Mouse (Mus musculus) neural tube, embryonic 14.5 days (tissue): Measurements from ENCODE around the gene Rbm15. TPM values are rescaled to one million over a fixed set of nuclear protein-coding genes. Genes with fewer than 3 reads are reported as not detected.

Experiments
- ATAC-seq: fragments of 200-750 bp; cut with Nextera tagmentation; 2 replicates; pipeline ENCODE4 v1.8.0; 2017; ENCODE audit warnings: low read depth, mild to moderate bottlenecking, moderate TSS enrichment, moderate library complexity
- H3K27ac ChIP-seq: fragments of 300-500 bp; sonication (generic); 2 replicates; pipeline ENCODE4 v1.5.1; 2014; ENCODE audit warnings: low read depth, mild to moderate bottlenecking, control low read depth, low read length, moderate library complexity, mixed read lengths
- H3K27me3 ChIP-seq: fragments of 300-500 bp; sonication (generic); 2 replicates; pipeline ENCODE4 v1.6.1; 2014; ENCODE audit warnings: low read length; ENCODE audit not compliant: control insufficient read depth, insufficient read depth
- H3K36me3 ChIP-seq: fragments of 300-500 bp; sonication (generic); 2 replicates; pipeline ENCODE4 v1.6.1; 2014; ENCODE audit warnings: low read length, mixed read lengths; ENCODE audit not compliant: control insufficient read depth, insufficient read depth
- H3K4me1 ChIP-seq: fragments of 300-500 bp; sonication (generic); 2 replicates; pipeline ENCODE4 v1.6.1; 2014; ENCODE audit warnings: low read length; ENCODE audit not compliant: control insufficient read depth, insufficient read depth
- H3K4me2 ChIP-seq: fragments of 300-500 bp; sonication (generic); 2 replicates; pipeline ENCODE4 v1.6.1; 2014; ENCODE audit warnings: mild to moderate bottlenecking, low read depth, low read length, control low read depth
- H3K4me3 ChIP-seq: fragments of 300-500 bp; sonication (generic); 2 replicates; pipeline ENCODE4 v1.5.1; 2014; ENCODE audit warnings: low read depth, low read length, control low read depth, mixed read lengths
- H3K9ac ChIP-seq: fragments of 300-500 bp; sonication (generic); replicated peaks from 2 replicates; pipeline ENCODE4 v1.6.1; 2014; ENCODE audit warnings: low read depth, mild to moderate bottlenecking, control low read depth, low read length, mixed read lengths
- H3K9me3 ChIP-seq: fragments of 300-500 bp; sonication (generic); 2 replicates; pipeline ENCODE4 v1.6.1; 2016; ENCODE audit warnings: low read length; ENCODE audit not compliant: control insufficient read depth
- WGBS: fragments of 180-500 bp; shearing (Covaris S2); extraction: QIAGEN DNeasy Blood & Tissue Kit; methylation state at CpG from one replicate; pipeline ENCODE4 v1.1.7; 2014; 5-methylcytosine and 5-hydroxymethylcytosine counted together
- polyA plus RNA-seq: library from polyadenylated mRNA; unstranded; fragments of >200 nt; fragmentation: Nextera tagmentation; extraction: Ambion mirVana; gene quantifications from 2 replicates; pipeline ENCODE4 v1.2.1, GENCODE M21; 2014

Rbm15 gene
- polyA plus RNA-seq, 1 experiment from 2014 or later = 9.0 TPM

DNA sequence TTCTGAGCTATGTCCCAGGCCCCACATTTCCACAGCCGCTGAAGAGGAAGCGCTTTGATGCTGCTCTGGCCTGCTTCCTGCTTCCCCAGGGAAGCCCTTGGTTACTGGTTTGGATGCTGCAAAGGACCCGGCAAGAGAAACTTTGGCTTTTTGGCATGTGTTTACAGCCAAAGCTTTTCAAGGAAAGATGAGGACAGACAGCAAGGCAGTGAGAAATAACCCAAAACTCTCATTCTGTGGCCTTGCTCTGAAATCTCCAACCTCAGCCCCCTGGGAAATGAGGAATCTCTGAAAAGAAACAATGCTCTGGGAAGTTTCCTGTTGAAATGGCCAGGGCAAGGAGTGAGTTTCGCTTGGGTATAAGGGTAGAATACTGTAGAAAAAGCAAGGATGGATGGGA is 26.9 kb upstream of the Rbm15 start:
- H3K36me3 ChIP-seq = no peaks in the 10 kb centered on the region
- H3K27me3 ChIP-seq = no peaks in the 10 kb centered on the region
- 75% methylated on average over 4 of the region's 4 CpGs for WGBS
- H3K27ac ChIP-seq = no peak overlapping the region
- no peak overlapping the region for H3K4me2 ChIP-seq
- no peak for ATAC-seq
- no peak overlapping the region for H3K4me3 ChIP-seq
- no peaks in the 10 kb centered on the region for H3K4me1 ChIP-seq
- no peaks in the 10 kb centered on the region for H3K9me3 ChIP-seq
- no peak overlapping the region for H3K9ac ChIP-seq

DNA sequence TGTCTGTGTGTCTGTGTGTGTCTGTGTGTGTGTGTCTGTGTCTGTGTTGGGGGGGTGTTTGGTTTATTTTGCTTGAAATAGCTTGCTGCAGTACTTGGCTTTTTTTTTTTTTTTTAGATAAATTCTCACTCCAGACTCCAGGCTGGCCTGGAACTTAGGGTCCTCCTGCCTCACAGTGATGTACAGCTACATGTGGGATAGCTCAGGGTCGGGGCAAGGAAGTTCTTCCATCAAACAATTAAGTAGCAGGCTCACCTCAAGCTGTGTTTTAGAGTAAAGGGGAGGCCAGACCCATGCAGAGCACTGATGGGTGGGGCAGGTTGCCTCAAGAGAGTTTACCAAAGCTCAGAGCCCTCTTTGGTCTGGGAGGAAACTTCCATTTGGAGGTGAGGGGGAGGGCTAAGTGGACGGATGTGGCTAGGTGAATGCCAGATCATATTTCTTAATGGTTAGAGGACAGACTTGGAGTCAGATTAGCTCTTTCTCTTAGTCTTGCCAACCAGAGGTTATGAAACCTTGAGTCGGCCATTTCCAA is 24.3 kb upstream of the Rbm15 start:
- ATAC-seq = peak; percentile 22; the same call in 1 of the 2 replicates
- Histone ChIP-seq H3K9ac (no peak overlapping the region), H3K36me3 (no peaks in the 10 kb centered on the region), H3K4me2 (no peak overlapping the region), H3K4me3 (no peak overlapping the region), H3K27me3 (no peaks in the 10 kb centered on the region), H3K9me3 (no peaks in the 10 kb centered on the region), H3K4me1 (no peaks in the 10 kb centered on the region), H3K27ac (no peak overlapping the region)
- WGBS = 55% methylated on average over 3 of the region's 3 CpGs

DNA sequence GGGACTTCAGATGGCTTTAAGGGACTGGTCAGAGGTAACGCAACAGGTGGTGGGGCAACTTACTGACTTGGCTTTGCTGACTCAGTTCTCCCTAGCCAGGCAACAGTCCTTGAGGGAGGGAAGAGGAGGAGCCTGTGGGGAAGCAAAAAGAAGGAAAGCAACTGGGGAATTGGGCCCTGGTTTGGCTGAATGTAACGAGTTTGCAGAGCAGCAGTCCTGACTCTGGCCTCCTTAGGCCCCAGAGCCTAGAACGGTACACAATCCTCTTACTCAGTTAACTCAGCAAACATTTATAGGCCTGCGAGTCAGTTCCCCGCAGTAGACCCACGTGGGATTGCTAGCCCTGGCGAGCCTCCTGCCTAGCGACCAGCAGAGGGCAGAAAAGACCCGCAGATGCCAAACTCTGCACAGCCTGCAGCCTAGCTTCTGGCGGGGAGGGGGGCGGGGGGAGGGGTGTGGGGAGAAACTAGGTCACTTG is 23.5 kb upstream of the Rbm15 start:
- no peaks in the 10 kb centered on the region for H3K9me3 ChIP-seq
- no peak overlapping the region for H3K4me3 ChIP-seq
- under 1% methylated on average over 10 of the region's 11 CpGs for WGBS
- no peaks in the 10 kb centered on the region for H3K4me1 ChIP-seq
- no peaks in the 10 kb centered on the region for H3K27me3 ChIP-seq
- H3K27ac ChIP-seq = no peak overlapping the region
- H3K9ac ChIP-seq = no peak overlapping the region
- H3K4me2 ChIP-seq = no peak overlapping the region
- peak; percentile 97 for ATAC-seq
- no peaks in the 10 kb centered on the region for H3K36me3 ChIP-seq

DNA sequence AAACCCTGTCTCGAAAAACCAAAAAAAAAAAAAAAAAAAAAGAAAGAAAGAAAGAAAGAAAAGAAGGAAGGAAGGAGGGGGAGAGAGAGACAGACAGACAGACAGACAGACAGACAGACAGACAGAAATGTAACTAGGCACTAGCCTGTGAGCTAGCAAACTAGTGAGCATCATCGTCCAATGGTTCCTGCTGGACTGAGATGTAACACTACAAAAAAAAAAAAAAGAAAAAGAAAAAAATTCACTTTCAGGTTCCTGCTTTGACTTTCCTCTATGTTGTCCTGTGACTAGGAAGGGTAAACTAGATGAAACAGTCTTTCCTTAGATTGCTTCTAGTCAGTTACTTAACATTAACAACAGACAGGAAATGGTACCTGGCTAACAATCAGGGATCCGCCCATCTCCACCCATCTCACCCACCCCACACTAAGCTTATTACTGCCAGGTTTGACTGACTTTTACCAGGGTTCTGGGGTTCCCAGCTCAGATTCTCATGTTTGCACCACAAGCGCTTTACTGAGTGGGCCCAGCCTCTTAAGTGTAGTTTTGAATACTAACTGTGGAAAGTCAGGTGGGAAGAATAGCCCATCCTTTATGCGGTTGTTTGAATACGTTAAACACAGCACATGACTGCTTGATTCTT is 22.3 kb upstream of the Rbm15 start:
- no peak for ATAC-seq
- 88% methylated on average over 5 of the region's 6 CpGs for WGBS

DNA sequence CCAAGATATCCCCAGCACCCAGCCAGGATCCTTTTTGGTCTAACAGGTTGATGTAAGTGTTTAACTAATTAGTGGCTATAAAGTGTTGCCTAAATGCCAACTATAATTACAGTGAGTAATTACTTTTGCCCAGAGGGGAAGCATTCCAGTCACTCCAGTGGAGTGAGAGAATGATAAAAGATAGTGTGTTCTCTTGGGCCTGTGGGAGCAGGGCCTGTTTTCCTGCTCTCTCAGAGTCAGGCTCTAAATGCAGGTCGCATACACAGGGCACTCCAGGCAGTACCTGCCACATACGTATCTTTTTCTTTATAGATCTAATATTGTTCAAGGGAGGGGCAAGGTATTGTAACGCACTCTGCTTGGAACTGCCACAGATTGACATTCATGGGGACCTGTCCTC is 18.2 kb upstream of the Rbm15 start:
- no peaks in the 10 kb centered on the region for H3K9me3 ChIP-seq
- H3K4me3 ChIP-seq = no peak overlapping the region
- H3K4me1 ChIP-seq = no peaks in the 10 kb centered on the region
- no peak overlapping the region for H3K9ac ChIP-seq
- WGBS = 51% methylated on average over 3 of the region's 3 CpGs
- H3K36me3 ChIP-seq = no peaks in the 10 kb centered on the region
- no peak overlapping the region for H3K27ac ChIP-seq
- H3K4me2 ChIP-seq = no peak overlapping the region
- ATAC-seq = no peak
- no peaks in the 10 kb centered on the region; the same call in 1 of the 2 replicates for H3K27me3 ChIP-seq

More for the DNA sequence above, 22.3 kb upstream of the Rbm15 start:
- Histone ChIP-seq H3K27me3 (no peaks in the 10 kb centered on the region; the same call in 1 of the 2 replicates), H3K4me3 (no peak overlapping the region), H3K27ac (no peak overlapping the region), H3K9me3 (no peaks in the 10 kb centered on the region), H3K9ac (no peak overlapping the region), H3K36me3 (no peaks in the 10 kb centered on the region), H3K4me1 (no peaks in the 10 kb centered on the region), H3K4me2 (no peak overlapping the region)

DNA sequence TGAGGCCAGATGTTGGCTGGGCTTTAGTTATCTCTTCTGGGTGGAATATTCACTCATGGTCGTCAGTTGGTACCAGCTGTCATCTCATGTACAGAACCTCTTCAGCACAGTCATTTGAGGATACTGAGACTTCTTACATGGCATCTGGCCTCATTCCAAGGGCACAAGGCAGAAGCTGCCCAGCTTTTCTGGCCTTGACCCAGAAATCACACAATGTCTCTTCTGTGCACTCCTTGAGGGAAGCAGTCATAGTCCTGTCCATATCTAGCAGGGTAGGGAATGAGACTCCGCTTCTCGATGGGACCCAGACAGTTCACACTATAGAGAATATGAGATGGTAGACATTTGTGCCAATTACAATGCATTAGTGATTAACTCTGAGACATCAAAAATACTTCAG is 15.5 kb upstream of the Rbm15 start:
- Histone ChIP-seq H3K9me3 (no peaks in the 10 kb centered on the region), H3K9ac (no peak overlapping the region), H3K27ac (no peak overlapping the region), H3K4me3 (no peak overlapping the region), H3K27me3 (no peaks in the 10 kb centered on the region; the same call in 1 of the 2 replicates), H3K4me2 (no peak overlapping the region), H3K4me1 (no peaks in the 10 kb centered on the region), H3K36me3 (no peaks in the 10 kb centered on the region)
- ATAC-seq = no peak
- 78% methylated on average over 3 of the region's 3 CpGs for WGBS

DNA sequence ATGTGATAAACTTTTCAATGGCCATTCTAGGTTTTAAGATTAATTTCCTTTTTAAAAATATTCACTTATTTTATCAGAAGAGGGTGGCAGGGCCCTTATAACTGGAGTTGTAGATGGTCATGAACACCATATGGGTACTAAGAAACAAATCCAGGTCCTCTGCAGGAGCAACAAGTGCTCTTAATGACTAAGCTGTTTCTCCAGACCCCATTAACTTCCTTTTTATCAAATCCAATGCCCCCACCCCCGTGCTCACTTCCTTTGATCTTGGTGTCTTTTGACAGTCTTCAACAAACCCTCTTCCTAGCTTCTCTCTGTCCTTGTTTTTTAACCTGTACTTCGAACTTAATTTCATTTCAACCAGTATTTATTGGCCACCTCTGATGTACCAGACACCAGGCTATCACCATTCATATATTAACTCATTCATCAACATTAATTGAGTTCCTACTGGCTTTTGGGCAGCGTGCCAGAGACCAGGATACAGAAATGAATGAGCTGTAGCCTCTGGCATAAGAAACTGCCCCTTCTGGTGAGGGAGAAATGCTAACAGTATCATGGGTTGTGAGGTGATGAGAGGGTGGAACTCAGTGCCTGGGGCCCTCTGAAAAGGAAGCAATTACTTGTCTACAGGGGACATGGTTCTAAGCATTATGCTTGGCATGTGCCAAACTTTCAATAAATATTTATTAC is 11.7 kb upstream of the Rbm15 start:
- Histone ChIP-seq H3K27ac (no peak overlapping the region), H3K4me3 (no peak overlapping the region), H3K27me3 (no peaks in the 10 kb centered on the region), H3K4me2 (no peak overlapping the region), H3K9me3 (no peaks in the 10 kb centered on the region), H3K4me1 (no peaks in the 10 kb centered on the region), H3K9ac (no peak overlapping the region), H3K36me3 (no peaks in the 10 kb centered on the region)
- 28% methylated on average over 3 of the region's 3 CpGs for WGBS
- ATAC-seq = peak; percentile 80; the same call in 1 of the 2 replicates

DNA sequence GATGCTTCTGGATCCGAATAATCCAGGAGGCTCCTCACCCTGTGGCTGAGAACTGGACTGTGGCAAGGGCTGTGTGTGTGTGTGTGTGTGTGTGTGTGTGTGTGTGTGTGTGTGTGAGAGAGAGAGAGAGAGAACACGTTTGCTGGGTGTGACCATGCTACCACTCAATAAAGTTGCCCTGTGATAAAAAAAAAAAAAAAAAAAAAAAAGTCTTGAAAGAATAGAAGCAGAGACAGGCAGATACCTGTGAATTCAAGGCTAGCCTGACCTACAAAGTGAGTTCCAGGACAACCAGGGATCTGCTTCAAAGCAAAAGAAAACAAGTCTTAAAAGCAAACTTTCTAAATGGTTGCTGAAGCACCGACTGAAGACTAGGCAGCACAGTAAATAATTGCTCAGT is 10.5 kb upstream of the Rbm15 start:
- no peak overlapping the region for H3K4me3 ChIP-seq
- no peak for ATAC-seq
- no peak overlapping the region for H3K9ac ChIP-seq
- H3K36me3 ChIP-seq = no peaks in the 10 kb centered on the region
- no peaks in the 10 kb centered on the region for H3K27me3 ChIP-seq
- 56% methylated on average over 3 of the region's 3 CpGs for WGBS
- no peak overlapping the region for H3K27ac ChIP-seq
- H3K4me1 ChIP-seq = no peaks in the 10 kb centered on the region
- no peak overlapping the region for H3K4me2 ChIP-seq
- no peaks in the 10 kb centered on the region for H3K9me3 ChIP-seq
